Mouse (Mus musculus): ENCODE measurements around the gene Sf3a1. TPM values are rescaled to one million over a fixed set of nuclear protein-coding genes. Genes with fewer than 3 reads are reported as not detected.

Sf3a1 gene
- total and polyA plus RNA-seq, 3 experiments, result 32.1 to 101 (median 77.0) TPM

- Histone ChIP-seq H3K4me1 (ENCODE audit: control insufficient read depth in 1 of 2, insufficient read depth in 2 of 2, low read length in 2 of 2) (peaks cover 4 to 26% of the 10 kb centered on the region in 2 experiments; a peak in 3 of 4 replicates), H3K4me3 (ENCODE audit: control insufficient read depth in 1 of 2, insufficient read depth in 1 of 2, low read depth in 2 of 2, low read length in 2 of 2) (no peak overlapping the region), H3K36me3 (ENCODE audit: control insufficient read depth in 1 of 2, insufficient read depth in 2 of 2, low read length in 2 of 2) (peaks cover 0 to 18% of the 10 kb centered on the region in 2 experiments; a peak in 2 of 4 replicates), H3K9me3 (replicated peaks; ENCODE audit: insufficient read depth, low read length) (no peaks in the 10 kb centered on the region), H3K79me2 (ENCODE audit: control insufficient read depth, insufficient read depth, low read length, poor library complexity) (no peaks in the 10 kb centered on the region; the same call in 1 of the 2 replicates), H3K27ac (ENCODE audit: control insufficient read depth, low read depth, low read length) (no peak overlapping the region), H3K27me3 (ENCODE audit: control insufficient read depth in 1 of 2, insufficient read depth in 2 of 2, low read length in 2 of 2) (no peaks in the 10 kb centered on the region), H3K9ac (ENCODE audit: control insufficient read depth, low read depth, low read length, poor library complexity, severe bottlenecking) (no peak overlapping the region)
- DNase-seq (ENCODE audit: low read depth, low spot score), result peak; percentile 82
- TF ChIP-seq ZKSCAN1 (IDR thresholded peaks at IDR 0.05; ENCODE audit: low read depth, low read length) (no peak), POLR2A (IDR thresholded peaks at IDR 0.05; ENCODE audit: control insufficient read depth in 1 of 2, insufficient read depth in 1 of 2, low read depth in 1 of 2, low read length in 2 of 2, poor library complexity in 1 of 2) (no peak), MYB (IDR thresholded peaks at IDR 0.05; ENCODE audit: low read depth, low read length) (no peak), GABPA (IDR thresholded peaks at IDR 0.05; ENCODE audit: low read depth, low read length) (no peak), GATA1 (IDR thresholded peaks at IDR 0.05; ENCODE audit: low read depth, low read length) (no peak), CTCF (IDR thresholded peaks at IDR 0.05 in 2 of 3, conservative IDR thresholded peaks at IDR 0.05 in 1 of 3; ENCODE audit: control insufficient read depth in 1 of 3, insufficient read depth in 1 of 3, low read depth in 2 of 3, low read length in 3 of 3, poor library complexity in 1 of 3, severe bottlenecking in 1 of 3) (peak in 2 of 3 experiments; percentile 66 to 82), ZNF384 (IDR thresholded peaks at IDR 0.05; ENCODE audit: low read depth, low read length) (no peak), RCOR1 (IDR thresholded peaks at IDR 0.05; ENCODE audit: low read depth, low read length) (peak; percentile 43; the same call in 1 of the 2 replicates), POLR2AphosphoS2 (IDR thresholded peaks at IDR 0.05; ENCODE audit: low read length) (no peak), UBTF (IDR thresholded peaks at IDR 0.05; ENCODE audit: borderline replicate concordance, insufficient read depth, low read depth, low read length) (no peak), MYC (IDR thresholded peaks at IDR 0.05; ENCODE audit: low read depth, low read length) (0 out of 2 replicates have a peak, but pooled peaks have one; percentile 28), MAZ (IDR thresholded peaks at IDR 0.05; ENCODE audit: low read depth, low read length) (no peak), BHLHE40 (IDR thresholded peaks at IDR 0.05; ENCODE audit: borderline replicate concordance, low read depth, low read length) (no peak), MAX (IDR thresholded peaks at IDR 0.05; ENCODE audit: low read length) (no peak), NRF1 (IDR thresholded peaks at IDR 0.05; ENCODE audit: insufficient read depth, low read depth, low read length, poor library complexity, severe bottlenecking) (no peak), CHD1 (IDR thresholded peaks at IDR 0.05; ENCODE audit: low read depth, low read length) (no peak), SIN3A (IDR thresholded peaks at IDR 0.05; ENCODE audit: low read length) (peak; percentile 90), USF2 (IDR thresholded peaks at IDR 0.05; ENCODE audit: borderline replicate concordance in 1 of 2, insufficient read depth in 1 of 2, low read depth in 1 of 2, low read length in 2 of 2) (no peak), SMC3 (IDR thresholded peaks at IDR 0.05; ENCODE audit: low read depth, low read length) (peak; percentile 95), ZMIZ1 (IDR thresholded peaks at IDR 0.05; ENCODE audit: low read depth, low read length) (no peak), NELFE (IDR thresholded peaks at IDR 0.05; ENCODE audit: low read depth, low read length) (no peak), HCFC1 (IDR thresholded peaks at IDR 0.05; ENCODE audit: low read depth, low read length) (no peak), ZC3H11A (IDR thresholded peaks at IDR 0.05; ENCODE audit: low read depth, low read length) (peak; percentile 98), TBP (IDR thresholded peaks at IDR 0.05; ENCODE audit: low read depth, low read length) (0 out of 2 replicates have a peak, but pooled peaks have one; percentile 24), KAT2A (conservative IDR thresholded peaks at IDR 0.05; ENCODE audit: low read depth, low read length) (no peak), USF1 (IDR thresholded peaks at IDR 0.05; ENCODE audit: low read depth, low read length) (no peak), MEF2A (IDR thresholded peaks at IDR 0.05; ENCODE audit: extremely low read depth, insufficient replicate concordance, low read depth, low read length, poor library complexity, severe bottlenecking) (no peak), JUND (IDR thresholded peaks at IDR 0.05; ENCODE audit: low read depth, low read length) (0 out of 2 replicates have a peak, but pooled peaks have one; percentile 2), RAD21 (IDR thresholded peaks at IDR 0.05; ENCODE audit: low read depth, low read length) (peak; percentile 99), POLR2AphosphoS5 (IDR thresholded peaks at IDR 0.05; ENCODE audit: borderline replicate concordance, low read depth, low read length) (no peak), MXI1 (IDR thresholded peaks at IDR 0.05; ENCODE audit: low read depth, low read length) (peak; percentile 55; the same call in 1 of the 2 replicates), ELF1 (IDR thresholded peaks at IDR 0.05; ENCODE audit: low read depth, low read length) (no peak), ETS1 (IDR thresholded peaks at IDR 0.05; ENCODE audit: low read depth, low read length) (no peak), E2F4 (IDR thresholded peaks at IDR 0.05; ENCODE audit: borderline replicate concordance, low read depth, low read length) (no peak), CHD2 (IDR thresholded peaks at IDR 0.05; ENCODE audit: low read length) (no peak), TCF12 (IDR thresholded peaks at IDR 0.05; ENCODE audit: low read depth, low read length) (no peak), MAFK (IDR thresholded peaks at IDR 0.05; ENCODE audit: borderline replicate concordance, low read depth, low read length) (no peak)
Measured at GRCm38 (mm10) chr11:4219317-4219751, 59.2 kb downstream of the Sf3a1 start.
